Mouse (Mus musculus) embryo, embryonic 11 days (tissue): ENCODE results near the gene Zcchc14.
"Not testable (repeated sequence)": the region's sequence is repeated elsewhere in the genome, so short reads cannot be mapped to it uniquely, and the experiment has no call there.

Experiments
- DNase-seq: peaks from one replicate; pipeline ENCODE4 v3.0.0-alpha.2; 2015

The Zcchc14 gene

DNA sequence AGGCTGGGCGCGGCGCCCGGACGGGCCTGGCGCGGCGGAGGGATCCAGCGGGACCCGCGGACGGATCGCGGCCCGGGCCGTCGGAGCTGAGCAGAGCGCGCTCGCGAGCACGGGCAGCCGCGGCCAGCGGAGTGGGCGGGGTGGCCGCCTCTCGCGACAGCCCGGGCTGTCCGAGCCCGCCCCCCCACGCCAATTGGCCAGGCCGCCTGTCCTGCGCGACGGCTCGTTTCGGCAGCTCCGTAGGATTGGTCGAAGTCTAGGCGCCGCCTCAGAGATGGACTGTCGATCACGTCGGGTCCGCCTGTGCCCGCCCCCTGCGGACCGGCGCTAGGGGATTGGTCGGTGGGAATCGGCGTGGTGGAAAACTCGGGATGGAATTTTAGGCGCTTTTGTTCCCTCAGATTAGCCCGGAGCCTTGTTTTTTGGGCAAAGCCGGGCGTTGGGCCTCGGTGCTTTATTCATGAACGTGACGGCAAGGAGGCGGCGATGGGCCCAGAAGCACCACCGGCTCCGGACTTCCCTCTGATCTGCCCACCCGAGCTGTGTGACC is at the start of gene Zcchc14:
Gene Zcchc14 (minus strand): TSS at position 128 of the 550 bp plus-strand sequence.
- peak; percentile 99 for DNase-seq

DNA sequence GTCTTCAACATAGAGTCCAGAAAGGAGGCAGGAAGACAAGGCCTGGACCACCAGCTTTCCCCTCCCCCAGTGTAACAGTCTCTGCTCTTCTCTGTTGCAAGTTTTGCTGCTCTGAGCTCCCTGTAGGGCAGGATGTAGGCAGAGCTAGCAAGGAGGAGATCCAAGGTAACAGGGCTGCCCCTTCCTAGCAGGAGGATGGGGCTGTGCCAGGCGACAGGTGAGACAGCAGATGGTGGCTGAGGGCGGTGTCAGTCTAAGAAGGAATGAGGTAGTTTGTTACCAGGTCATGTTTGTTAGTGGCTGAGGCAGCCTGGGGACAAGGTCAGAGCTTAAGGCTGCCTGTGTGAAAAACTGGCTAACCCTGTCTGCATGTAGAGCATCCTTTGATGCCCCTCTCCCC is 47.2 kb upstream of the Zcchc14 start:
- DNase-seq: no peak

DNA sequence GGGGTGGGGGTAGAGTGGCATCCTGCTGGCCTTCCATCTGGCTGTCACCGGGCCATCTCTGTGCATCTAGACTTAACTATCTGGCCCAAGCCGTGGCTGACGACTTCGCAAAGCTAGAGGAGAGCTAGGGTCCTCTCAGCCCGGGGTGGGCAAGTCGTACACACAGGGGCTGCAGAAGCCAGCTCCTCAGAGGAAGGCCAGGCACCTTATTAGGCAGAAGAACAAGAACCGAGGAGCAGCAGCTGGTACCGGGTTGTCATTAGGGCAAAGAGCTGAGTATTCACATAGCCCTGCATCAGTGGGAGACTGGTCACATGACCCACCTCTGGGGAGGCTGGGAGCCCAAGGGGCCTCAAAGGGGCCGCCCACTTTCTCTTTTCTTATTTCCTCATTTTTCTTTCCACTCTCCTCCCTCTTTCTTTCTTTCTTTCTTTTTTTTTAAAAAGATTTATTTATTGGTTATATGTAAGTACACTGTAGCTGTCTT is 46.0 kb upstream of the Zcchc14 start:
- no peak for DNase-seq

DNA sequence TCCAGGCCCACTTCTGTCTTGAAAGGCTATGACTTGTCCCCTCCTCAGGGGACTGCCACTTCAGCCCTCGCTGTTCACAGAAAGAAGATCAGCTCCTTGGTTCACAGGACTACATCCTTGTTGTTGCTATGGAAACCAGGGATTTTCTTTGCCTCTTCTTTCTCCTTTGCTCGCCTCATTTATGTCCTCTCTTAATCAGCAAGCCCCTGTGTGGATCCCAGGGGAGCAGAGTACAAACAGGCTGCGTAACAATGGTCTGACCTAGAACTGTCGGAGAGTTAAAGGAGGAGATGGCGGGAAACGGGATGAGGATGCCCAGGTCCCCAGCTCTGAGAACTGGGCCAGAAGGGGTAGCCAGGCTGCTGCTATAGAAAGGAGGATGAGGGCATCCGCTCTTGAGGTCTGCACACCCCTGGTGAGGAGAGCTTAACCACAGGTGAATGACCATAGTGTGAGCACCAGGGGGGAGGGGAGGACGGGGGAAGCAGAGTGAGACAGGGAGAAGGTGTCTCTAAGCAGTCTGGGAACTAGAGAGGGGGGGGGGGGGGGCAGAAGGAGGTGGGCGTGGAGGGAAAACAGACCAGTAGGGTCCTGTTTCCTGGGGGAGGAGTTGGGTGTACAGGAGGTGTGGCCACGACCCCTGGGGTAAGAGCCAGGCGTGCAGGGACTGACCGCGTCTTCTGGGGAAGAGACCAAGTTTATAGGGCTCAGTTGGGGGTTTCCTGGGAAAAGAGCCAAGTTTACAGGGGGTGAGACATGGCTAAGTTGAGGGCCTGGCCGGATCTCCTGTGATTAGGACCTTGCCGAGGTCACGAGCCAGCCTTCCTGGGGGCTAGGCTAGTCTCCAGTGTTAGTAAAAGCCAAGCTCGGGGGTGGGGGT is 45.3 kb upstream of the Zcchc14 start:
- DNase-seq: peak; percentile 59

DNA sequence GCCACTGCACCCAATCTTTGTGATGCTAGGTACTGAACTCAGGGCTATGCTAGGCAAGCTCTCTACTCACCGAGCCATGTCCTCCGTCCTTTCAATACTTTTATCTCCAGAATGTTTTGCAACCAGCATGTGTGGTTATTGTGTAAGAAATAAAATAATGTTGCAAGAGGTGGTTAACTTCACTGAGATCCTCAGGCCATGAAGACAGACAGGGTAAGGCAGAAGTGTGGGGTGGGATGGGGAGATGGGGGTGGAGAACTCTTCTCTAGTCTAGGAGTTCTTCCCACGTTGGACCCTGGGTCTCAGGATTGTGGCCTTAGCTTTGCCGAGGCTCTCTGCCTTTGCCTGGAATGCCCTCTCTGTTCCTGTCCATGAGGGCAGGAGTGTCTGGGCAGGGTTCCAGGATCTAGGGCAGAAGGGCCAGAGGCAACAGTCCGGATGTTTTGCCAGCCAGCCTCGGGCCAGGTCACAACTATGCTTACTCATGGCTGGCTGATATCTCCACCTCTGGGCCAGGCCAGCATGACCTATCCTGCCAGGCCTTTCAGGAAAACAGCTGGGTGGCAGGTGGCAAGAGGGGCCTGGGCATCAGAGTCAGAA is 43.0 kb upstream of the Zcchc14 start:
- DNase-seq: no peak

DNA sequence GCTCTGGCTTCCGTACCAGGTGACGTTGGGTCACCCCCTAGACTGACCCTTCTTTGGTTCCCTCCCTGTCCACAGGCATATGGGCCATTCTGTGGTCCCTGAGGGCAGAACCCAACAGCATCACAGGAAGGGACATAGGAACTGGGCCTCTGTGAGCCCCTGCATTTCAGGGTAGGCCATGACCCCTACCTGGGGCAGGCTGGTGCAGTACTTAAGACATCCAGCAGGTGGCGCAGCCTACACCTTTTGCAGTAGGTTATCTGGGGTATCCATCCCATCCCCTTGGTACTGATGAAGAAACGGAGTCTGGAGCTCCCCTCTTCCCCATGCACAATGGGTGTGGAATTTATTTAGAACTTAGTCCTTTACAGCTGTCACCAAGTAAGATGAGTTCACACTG is 41.8 kb upstream of the Zcchc14 start:
- peak; percentile 36 for DNase-seq

DNA sequence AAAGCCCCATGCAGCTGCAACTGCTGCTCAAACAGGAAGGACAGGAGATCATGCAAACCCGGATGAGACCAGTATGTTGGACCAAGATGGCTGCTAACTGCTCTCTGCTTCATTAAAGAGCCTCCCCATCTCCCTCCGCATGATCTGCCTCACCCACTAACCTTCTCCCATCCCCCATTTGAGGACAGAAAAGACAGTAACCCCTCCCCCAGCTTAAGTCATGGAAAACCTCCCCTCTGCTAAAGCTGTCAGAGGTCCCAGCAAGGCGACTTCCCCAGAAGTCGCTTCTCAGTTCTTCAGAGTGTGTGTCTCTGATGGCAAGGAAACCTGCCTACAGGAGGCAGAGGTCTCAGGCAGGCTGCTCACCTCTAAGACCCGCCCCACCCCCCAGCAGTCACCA is 35.8 kb upstream of the Zcchc14 start:
- DNase-seq: no peak

DNA sequence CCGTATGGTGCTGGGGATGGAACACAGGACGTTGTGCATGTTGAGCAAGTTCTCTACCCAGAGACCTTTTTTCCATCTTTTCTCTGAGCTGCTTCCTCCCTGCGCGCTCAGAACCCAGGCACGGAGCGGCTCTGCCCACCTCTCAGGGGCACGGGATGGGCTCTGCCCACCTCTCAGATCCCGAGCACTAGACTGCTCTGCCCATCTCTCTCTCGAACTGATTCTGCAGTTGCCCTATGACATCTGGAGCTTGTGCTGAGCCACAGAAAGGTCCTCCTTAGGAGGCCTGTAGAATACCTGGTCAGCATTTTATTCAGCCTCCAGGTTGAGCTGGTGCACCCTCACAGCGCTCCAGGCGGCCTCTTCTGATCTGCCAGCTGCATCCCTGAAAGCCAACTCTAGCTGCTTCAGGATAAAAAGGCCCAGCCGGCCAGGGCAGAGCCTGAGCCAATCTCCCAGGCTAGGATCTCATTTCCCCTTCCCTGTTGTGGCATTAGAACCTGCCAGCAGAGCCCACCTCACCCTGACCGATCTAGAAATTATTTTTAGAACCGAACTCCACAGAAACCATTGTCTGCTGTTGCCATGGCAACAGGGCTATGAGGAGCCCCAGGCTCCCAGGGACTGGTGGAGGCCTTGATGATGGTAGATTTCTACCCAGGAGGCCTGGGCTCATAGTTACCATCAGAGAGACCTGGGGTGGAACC is 34.9 kb upstream of the Zcchc14 start:
- DNase-seq: peak; percentile 67

DNA sequence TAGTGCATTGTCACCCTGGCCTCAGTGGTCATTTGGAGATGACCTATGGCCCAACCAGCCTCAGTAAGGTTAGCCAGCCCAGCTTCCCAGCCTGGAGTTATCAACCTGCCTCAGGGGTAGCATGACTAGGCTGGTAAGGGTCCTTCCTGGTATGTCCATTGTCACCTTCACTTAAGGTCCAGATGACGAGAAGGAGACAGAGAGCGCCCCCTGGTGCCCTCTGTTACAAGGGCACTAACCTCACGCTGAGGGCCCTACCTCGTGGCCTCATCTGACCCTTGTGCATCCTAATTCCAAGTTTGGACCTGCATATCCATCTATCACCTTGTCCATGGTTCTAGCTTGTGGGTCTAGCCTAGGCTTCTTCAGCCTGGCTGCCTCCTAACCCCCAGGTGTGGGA is 32.7 kb upstream of the Zcchc14 start:
- peak; percentile 68 for DNase-seq

DNA sequence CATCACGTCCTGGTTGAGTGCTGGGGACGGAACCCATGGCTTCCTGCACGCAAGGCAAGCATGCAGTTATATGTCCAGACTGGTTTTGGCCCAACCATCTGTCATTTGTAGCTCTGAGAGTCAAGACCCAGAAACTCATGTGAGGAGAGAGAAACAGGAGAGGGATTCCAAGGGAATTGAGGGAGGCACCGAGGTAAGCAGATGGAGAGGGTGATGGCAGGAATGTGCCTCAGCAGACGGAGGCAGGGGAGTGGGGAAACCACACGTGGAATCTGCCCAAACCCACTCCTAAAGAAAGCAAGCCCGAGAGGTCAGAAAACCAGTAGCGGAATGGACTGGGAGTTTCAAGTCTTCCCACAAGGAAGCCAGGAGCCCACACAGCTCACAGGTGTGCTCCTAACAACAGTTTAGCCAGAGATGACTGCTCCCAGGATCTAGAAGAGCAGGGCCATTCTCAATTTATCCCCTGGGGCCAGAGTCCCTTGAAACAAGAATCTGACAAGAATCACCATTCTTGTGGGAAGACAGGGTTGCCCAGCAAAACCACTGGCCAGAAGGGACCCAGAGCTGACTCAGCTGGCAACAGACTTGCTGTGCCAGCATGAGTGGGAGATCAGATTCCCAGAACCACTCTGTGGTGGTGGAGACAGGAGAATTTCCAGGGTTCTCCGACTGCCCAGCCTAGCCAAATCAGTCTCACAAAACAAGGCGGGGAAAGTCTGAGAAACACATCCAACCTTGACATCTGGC is 30.6 kb upstream of the Zcchc14 start:
- no peak for DNase-seq

DNA sequence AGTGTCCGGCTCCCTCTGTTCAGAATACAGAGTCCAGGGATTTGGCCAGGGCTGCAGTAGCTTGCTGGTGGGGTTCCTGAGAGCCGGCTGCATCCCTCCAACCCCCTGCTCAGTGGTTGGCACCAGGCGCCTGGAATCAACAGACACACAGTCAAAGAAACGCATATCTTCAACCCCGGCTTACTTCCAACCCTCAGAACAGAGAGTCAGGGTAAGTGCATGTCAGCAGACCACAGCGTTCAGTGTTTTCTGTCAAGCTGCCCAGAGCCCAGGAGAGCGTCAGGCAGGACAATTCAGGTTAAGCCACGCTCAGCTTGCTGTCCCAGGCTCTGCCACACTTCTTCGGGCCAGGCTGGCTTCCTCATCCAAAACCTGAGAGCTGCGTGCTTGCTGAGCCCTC is 28.8 kb upstream of the Zcchc14 start:
- no peak for DNase-seq

DNA sequence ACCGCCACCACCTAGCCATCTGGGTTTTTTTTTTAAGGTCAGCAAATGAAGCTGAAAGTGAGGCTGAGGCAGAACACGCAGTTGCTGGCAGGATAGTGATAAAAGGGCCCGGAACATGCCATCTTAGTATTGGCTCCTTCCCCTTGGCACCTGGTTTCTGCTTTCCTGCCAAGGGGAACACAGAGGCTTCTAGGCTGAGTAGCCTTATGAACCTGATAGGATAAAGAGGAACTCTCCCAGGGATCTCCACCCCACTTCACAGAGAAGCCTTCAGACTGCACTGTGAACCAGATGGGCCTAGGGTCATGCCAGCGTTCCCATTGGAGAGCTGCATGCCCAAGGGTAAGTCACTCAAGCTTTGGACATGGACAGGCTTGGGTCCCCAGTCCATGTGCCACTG is 28.2 kb upstream of the Zcchc14 start:
- DNase-seq: no peak

DNA sequence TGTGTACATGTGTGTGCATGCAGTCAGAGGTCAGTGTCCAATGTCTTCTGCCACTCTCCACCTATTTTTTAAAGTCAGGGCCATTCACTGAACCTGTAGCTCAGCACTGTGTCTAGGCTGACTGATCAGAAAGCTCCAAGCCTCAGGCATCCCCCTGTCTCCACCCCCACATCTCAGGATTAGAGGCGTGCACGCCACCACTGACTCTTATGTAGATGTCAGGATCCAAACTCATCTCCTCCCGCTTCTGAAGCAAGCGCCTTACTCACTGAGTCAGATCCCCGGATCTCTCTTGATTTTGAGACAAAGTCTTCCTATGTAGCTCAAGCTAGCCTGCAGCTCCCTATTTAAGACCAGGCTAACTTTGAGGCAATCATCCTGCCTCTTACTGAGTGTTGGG is 26.0 kb upstream of the Zcchc14 start:
- DNase-seq: no peak

DNA sequence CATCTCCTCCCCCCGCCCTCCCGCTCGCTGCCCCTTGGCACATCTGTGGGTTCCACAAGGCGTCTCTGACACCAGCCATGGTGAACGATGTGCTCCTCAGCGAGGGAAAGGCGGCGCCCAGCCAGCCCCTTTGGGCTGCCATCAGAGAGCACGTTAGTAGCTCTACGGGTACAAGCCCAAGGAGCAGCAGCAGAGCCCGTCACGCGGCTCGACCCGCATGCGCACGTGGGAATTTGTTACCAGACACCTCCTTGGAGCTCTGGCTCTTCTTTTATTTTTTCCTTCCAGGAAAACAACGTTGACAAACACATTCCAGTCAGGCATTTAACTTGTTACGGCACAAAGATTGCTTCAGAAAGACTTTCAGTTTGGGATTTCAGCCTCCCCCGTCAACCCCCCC is 23.0 kb upstream of the Zcchc14 start:
- no peak for DNase-seq

DNA sequence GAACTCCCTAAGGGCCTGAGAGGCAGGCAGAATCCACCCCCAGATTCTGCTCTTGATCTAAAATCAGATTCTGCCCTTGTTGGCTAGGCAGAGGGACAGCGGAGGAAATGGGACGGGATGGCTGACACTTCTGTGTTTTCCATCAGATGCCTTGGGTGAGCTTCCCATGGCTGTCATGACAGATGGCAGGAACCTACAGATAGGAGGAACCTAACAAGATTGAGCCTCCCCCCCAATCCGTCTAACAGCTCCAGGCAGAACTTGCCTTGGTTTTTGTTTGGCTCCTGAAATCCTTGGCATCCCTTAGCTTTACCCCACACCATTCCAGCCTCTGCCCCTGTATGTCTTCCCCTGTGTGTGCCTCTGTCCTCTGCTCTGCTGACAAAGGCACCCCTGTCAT is 22.5 kb upstream of the Zcchc14 start:
- no peak for DNase-seq

DNA sequence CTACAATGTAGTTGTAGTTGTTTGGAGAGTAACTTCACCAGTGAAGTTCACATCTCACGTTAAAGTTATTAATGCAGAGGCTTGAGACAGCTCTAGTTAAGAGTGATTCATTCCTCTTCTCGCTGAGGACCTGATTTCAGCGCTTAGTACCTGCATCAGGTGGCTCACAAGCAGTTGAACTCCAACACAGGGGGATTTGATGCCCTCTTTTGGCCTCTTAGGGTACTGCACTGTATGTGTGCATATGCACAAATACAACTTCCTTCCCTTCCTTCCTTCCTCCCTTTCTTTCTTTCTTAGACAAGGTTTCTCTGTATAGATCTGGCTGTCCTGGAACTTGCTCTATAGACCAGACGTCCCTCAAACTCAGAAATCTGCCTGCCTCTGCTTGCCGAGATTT is 21.8 kb upstream of the Zcchc14 start:
- DNase-seq: no peak

DNA sequence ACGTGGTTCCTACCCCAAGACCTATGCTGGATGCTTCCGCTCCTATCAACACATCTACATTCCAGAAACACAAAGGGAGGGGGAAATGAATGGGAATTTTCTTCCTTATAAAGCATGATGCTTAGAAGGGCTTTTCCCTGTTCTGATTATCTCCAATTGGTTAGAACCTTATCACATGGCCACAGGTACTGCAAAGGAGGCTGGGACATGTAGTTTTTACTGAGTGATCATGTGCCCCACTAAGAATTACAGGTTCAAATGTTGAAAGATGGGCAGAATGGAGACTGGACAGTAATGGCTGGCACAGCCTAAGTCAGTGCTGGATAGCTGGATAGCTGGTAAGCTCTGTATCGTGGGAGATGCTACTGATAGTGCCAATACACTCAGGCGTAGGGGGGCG is 21.2 kb upstream of the Zcchc14 start:
- no peak for DNase-seq

DNA sequence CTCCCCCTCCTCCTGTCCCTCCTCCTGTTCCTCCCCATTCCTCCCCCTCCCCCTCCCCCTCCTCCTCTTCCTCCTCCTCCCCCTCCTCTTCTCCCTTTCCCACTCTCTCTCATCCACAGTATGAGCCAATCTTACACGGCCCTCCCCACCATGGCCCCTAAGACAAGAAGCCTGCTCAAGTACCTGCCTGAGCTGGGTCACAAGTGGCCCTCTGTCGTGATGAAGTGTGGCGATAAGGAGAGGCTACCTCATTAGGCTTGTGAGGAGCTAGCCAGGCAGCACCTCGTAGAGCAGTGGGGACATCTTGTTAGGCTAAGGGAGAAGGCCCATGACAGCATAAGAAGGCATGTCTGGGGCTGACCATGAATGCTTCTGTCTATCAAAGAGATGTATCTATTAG is 20.5 kb upstream of the Zcchc14 start:
- no peak for DNase-seq

DNA sequence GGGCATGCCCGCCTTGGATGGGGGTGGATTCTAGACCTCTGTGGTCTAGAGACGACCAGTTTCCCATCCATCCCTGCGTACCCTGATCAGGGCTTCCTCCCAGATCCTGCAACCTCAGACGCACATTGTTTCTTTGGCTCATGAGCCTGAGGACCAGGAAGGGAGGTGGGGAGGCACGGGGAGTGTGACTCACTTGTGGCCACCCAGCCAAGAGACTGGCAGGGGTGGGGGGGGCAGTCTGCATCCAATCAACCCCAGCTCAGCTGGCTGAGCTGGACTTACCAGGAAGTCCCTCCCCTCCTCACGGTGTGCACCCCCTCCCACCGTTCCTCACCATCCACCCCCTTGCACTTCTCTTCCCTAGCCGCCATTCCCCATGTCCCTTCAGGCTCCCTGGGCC is 16.5 kb upstream of the Zcchc14 start:
- DNase-seq: peak; percentile 53

DNA sequence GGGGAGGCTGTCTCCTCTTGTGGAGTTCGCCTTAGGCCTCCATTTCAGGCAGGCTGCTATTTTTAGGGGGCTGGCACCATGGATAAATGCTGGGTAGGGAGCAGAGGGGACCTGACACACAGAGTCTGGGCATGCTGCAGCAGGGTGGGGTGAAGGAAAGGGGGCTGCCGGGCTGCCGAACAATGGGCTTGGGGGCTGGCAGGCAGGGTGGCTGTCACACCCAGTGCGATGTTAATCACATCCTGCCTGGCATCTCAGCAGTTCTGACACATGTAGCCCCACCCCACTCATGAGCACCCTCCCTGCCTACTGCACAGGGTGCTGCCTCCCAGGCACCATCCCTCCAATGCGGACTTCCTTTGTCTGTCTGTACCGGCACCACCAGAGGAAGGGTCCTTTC is 15.9 kb upstream of the Zcchc14 start:
- no peak for DNase-seq

DNA sequence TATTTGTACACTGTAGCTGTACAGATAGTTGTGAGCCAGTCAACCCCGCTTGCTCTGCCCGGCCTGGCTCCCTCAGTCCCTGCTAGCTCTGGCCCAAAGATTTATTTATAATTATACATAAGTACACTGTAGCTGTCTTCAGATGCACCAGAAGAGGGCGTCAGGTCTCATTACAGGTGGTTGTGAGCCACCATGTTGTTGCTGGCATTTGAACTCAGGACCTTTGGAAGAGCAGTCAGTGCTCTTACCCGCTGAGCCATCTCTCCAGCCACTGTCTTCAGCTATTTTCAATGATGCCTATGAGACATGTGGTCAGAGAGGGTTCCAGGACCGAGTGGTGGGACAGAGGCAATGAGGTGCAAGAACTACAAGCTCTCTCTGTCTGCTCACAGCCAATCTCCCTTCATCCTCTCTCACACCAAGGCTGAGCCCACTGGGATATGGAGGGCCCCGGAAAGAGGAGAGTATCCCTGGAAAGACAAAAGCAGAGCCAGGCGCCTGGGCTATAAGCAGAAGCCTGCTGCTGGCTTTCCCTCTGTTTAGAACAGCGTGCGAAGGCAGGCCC is 15.3 kb upstream of the Zcchc14 start:
- not testable (repeated sequence) for DNase-seq

DNA sequence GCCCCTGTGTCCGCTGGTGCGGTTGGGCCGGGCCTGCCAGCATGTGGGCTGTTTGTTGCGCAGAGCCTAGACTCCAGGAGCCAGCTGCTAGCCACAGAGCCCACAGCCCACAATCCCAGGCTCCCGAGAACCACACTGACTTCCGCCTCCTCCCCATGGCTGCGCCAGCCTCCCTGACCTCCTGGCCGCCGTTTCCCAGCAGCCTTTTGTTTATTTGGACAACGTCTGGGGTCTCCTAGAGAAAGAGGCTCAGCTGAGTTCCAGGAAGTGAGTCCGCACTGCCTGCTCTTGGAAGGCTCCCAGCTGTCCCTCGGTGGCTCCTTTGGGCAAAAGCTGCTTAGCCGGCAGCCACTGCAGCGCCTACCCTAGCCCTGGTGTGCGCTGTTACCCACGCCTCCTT is 12.6 kb upstream of the Zcchc14 start:
- DNase-seq: peak; percentile 84
